Mouse (Mus musculus): ENCODE results near the gene Rhof. TPM values are rescaled to one million over a fixed set of nuclear protein-coding genes. Genes with fewer than 3 reads are reported as not detected.

Gene Rhof
- polyA plus RNA-seq, 1 experiment = 1.8 TPM

DNA sequence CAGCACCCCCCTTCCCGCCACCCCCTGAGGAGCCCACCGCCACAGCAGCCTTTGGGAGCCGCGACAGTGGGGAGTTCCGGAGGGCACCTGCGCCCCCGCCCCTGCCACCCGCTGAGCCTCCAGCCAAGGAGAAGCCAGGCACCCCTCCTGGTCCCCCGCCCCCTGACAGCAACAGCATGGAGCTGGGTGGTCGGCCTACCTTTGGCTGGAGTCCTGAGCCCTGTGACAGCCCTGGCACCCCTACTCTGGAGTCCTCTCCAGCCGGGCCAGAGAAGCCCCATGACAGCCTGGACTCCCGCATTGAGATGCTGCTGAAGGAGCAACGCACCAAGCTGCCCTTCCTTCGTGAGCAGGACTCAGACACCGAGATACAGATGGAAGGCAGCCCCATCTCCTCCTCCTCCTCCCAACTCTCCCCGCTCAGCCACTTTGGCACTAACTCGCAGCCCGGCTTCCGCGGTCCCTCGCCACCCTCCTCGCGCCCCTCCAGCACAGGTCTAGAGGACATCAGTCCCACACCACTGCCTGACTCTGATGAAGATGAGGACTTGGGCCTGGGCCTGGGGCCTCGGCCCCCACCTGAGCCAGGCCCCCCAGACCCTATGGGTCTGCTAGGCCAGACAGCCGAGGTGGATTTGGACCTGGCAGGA, 15.7 kb upstream of the Rhof start:
- DNase-seq (ENCODE audit: low spot score) = peak; percentile 23

DNA sequence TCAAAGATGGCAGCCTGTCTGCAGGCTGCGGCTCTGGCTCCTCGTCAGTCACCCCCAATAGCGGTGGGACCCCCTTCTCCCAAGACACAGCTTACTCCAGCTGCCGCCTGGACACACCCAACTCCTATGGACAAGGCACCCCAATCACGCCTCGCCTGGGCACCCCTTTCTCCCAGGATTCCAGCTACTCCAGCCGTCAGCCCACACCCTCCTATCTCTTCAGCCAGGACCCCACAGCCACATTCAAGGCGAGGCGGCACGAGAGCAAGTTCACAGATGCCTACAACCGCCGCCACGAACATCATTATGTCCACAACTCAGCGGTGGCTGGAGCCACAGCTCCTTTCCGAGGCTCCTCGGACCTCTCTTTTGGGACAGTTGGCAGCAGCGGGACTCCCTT, 15.1 kb upstream of the Rhof start:
- peak; percentile 19 for DNase-seq (ENCODE audit: low spot score)

DNA sequence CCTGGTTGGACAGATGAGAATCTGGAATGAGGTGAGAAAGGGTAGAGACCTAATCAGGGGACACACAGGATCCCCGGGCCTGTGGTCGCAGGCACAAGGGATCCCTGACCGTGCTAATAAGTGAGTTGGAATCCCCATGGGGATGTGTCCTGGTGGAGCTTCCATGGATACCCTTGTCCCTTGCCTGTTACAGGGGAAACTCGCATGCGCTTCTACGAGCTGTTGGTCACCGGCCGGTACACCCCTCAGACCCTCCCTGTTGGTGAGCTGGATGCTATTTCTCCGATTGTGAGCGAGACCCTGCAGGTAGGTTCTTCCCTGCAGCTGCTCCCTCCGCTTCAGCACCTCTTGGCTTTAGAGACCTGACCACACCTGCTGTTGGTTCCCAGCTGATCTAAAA, 13.9 kb upstream of the Rhof start:
- DNase-seq (ENCODE audit: low spot score) = peak; percentile 18

DNA sequence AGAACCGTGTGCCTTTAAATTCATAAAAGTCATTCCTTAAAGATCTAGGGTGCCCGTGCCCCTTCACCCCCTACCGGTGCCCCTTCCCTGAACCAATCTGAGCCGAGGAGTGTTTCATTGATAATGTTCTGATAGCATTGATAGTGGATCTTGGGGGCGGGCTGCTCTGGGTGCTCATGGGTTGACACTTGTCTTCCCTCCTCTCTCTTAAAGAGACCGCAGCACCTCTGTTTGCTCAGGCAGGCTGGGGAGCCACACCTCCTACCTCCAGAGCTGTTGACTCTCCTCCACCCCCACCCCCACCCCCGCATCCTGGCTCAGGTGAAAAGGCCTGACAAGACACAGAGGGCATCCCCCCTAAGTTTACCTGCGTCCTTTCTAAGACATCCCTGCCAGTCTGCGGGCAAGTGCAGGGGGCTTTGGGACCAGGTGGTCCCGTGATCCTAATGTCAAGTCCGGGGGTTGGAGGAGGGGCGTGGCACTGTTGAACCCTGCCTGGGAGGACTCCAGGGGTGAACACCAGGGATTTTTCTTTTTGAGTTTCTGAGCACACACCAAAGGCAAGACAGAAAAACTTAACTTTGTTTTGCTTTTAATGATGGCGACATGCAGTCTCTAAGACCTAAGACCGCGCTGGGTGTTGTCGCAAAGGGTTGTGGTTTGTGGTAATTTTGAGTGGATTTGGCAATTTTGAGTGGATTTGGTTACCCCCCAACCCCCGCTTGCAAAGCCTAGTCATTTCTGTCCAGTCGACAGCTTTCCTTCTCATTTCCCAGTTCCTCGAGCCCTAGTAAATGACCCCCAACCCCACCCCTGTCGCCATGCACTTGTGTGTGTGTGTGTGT, 12.5 kb upstream of the Rhof start:
- peak; percentile 20 for DNase-seq (ENCODE audit: low spot score)

GRCm38 (mm10) chr5:123143971-123144745, 11.7 kb upstream of the Rhof start:
- DNase-seq (ENCODE audit: low spot score) = peak; percentile 23

DNA sequence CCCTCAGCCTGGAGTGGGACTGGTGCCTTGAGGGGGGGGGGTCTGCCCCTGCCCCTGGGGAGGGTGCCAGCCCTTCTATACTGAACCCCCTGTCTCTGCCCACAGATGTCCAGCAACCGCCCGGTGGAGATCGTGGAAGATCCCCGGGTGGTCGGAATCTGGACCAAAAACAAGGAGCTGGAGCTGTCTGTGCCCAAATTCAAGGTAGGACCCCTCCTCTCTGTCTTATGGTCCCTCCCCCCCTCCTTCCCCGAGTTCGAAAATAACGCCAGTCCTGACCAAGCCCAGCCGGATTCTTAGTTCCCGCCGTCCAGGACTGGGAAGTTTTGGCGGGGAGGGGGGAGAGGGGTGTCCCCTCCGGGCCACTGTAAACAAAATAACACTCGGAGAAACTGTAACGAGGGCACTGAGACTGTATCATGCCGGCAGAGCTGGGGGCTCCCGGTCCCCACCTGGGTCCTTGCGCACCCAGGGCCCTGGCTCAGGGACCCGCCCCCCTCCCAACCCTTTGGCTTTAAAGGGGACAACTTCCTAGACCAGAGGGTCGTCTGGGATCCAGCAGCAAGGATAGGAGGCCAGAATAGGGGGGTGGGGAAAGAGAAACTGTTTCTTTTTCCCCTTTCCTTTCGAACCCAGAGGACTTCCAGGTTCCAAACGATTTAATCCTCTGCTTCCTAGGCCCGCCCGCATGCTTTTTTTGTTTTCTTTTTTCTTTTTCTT, 10.9 kb upstream of the Rhof start:
- DNase-seq (ENCODE audit: low spot score) = no peak

DNA sequence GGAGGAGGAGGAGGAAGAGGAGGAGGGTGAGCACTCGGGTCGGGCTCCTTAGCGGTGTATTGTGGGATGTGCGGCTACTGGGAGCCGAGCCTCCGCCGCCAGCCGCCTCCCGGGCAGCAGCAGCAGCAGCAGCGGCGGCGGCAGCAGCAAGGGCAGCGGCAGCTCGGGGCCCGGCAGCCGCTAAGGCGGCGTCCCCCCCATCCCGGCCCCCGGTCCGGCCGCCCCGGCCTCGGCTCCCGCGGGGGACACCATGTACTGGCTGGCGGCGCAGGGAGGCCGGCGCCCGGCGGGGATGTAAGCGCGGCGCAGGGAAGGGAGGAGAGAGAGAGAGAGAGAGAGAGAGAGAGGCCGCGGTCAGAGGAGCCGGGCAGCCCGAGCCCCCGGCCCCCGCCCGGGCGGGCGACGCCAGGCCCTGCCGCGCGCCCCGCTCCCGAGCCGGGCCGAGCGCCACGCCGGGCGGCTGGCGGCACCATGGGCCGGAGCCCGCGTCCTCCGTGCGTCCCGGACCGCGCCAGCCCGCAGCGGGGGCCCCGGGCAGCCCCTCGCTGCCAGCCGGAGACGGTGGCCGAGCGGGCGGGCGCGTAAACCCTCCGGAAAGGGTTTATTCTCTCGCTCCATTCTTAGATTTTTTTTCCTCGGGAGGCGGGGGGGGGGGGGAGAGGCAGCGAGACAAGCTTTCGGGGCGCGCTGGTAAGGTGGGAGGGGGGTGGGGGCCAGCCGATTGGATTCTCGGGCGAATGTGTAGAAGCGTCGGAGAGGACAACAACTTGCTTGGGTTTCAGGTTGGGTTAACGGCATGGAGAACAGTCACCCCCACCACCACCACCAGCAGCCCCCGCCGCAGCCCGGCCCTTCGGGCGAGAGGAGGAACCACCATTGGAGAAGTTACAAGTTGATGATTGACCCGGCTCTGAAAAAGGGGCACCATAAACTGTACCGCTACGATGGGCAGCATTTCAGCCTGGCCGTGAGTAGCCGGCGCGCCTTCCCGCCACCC, 10.0 kb upstream of the Rhof start, which contains the start of gene Setd1b:
TSS of gene Setd1b (plus strand) at position 33 of the 997 bp plus-strand sequence.
- no peak for DNase-seq (ENCODE audit: low spot score)

DNA sequence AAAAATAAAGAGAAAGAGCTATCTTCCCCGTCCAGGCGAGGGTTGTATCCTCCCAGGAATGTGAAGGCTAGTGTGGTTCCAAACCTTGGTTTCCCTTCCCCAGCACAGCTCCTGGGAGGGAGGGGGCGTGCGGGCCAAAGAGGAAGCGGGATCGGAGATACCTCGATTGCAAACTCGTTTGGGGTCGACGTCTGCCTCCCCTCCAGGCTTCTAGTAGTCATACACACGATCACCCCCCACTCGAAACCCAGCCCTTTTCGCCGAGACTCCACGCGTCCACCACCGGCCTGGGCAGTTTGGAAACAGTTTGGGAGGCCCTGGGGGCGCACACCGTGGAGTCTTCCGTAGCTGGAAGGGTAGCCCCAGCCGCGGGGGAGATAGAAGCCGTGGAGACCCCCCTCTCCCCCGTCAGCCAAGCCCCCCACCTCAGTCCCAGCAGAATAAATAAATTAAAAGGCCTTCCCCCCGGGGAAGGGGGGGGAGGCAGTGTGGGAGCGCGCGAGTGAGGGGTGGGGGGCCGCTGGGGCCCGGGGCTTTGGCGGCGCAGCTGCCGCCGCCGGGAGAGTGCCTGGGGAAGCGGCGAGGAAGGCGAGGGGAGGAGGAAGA, 9.2 kb upstream of the Rhof start:
- no peak for DNase-seq (ENCODE audit: low spot score)

DNA sequence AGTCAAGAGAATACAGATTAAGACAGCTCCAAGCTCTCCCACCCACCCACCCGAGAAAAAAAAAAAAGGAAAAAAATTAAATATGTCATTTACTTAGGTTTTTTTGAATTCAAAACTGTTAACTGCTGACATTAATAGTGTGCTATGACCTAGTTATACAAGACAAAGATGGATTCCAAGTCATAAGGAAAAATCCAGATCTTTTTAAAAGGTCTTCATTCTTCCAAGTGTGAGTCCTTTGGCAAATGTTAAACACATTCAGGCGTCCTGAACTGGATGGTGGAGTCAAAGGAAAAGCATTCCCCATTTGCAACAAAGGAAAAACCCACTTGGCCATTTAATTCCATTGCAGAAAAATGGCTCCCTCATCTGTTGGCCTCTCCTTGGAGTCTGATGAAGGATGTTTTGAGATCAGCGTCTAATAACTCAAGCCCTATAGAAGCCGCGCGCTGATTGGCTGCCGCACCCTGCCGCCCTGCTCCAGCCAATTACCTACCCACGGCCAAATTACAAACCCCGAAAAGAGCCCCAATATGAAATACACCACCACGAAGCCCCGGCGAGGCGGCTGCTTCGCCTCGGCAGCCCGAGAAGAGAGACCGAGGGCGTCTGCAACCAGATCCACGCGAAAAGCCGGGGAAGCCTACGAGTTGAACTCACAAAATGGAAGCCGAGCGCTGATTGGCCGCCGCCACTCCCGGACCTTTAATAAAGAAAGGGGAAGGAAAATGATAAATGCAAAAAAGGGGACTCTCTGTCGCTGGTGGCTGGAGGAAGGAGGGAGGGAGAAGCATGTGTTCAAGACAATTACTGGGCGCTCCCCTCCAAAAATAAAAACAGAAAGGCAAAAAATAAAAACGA, 8.4 kb upstream of the Rhof start:
- peak; percentile 95 for DNase-seq (ENCODE audit: low spot score)

GRCm38 (mm10) chr5:123139722-123140627, 7.5 kb upstream of the Rhof start:
- no peak for DNase-seq (ENCODE audit: low spot score)

GRCm38 (mm10) chr5:123138953-123139721, 6.6 kb upstream of the Rhof start:
- DNase-seq (ENCODE audit: low spot score) = peak; percentile 74

DNA sequence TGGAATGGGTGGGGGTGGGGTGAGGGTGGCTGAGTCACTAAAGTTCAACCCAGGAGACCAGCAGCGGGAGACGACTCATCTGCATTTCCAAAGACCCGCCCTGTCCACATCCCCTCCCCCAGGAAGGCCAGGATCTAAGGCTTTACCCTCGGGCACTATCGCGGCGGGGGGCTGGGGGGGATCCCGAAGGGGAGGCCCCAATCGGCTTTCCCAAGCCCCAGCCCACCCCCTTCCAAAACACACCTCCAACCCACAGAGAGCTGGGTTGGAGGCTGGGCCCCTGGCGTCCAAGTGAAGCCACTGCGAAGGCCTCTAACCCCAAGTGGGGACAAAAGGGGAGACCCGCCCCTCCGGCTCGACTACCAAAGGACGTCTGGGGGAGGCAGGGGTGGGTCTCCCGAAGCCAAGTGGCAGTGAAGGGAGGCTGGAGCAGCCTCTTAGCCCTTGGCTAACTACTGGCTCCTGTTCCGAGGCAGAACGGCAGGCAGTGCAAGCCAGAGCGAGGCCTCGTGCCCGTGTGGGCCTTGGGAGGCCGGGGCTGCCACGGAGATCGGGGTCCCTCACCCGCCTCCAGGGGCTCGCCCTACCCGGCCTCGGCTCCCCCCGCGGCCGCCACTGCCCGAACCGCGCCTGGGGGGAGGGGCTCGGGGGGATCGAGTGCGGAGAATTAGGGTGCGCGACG, 5.9 kb upstream of the Rhof start:
- peak; percentile 70 for DNase-seq (ENCODE audit: low spot score)

- DNase-seq (ENCODE audit: low spot score) = no peak
These were observed 5.4 kb upstream of the Rhof start for GRCm38 (mm10) chr5:123137910-123138229.

- DNase-seq (ENCODE audit: low spot score) = peak; percentile 86
These were observed 4.8 kb upstream of the Rhof start for GRCm38 (mm10) chr5:123137044-123137909.

DNA sequence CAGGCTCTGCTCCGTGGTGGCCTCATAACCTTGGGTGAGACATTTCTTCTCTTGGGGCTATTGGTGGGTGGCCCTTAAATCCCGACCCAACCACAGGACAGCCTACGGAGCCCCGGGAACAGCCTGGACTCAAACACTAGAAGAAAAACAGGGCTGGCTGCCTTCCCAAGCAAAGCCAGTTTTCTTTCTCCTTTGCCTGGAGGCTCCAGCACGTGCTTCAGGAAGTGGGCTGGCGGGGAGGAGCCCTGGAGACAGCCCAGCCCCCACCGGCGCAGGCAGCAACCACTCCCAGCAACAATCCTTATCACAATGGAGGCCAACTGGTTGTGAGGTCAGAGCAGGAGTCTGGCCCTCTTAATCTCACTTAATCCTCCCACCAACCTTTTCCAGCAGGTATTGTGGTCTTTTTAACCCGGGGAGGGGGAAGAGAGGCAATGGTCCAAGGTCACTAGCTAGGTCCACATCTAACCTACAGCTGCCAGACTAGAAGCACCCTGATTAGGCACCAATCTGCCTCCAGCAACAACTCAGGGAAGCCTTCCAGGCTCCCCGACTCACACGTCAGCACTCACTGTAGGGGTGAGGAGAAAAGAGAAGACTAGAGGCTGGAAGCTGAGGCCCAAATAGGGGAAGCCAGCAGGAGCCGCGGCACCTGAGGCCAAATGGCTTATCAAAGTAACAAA, 4.0 kb upstream of the Rhof start:
- peak; percentile 81 for DNase-seq (ENCODE audit: low spot score)

All from urinary bladder, adult 2 months (tissue).